Mouse (Mus musculus): ENCODE results near the gene Tubb5.

GRCm38 (mm10) chr17:35809395-35809794 is 28.7 kb downstream of the Tubb5 start:
- TF ChIP-seq CTCF (conservative IDR thresholded peaks at IDR 0.05; ENCODE audit: low read length): no peak
- TF ChIP-seq POU5F1 (IDR thresholded peaks at IDR 0.05; ENCODE audit: borderline replicate concordance, low read length): no peak
